Mouse (Mus musculus): ENCODE results near the gene Lipt1. TPM values are rescaled to one million over a fixed set of nuclear protein-coding genes. Genes with fewer than 3 reads are reported as not detected.
A peak's percentile ranks its signal among the peaks of the same experiment; 100 is the strongest.

The Lipt1 gene
- total and polyA plus RNA-seq, 2 experiments from 2014 or later: 5.7 to 6.8 TPM

DNA sequence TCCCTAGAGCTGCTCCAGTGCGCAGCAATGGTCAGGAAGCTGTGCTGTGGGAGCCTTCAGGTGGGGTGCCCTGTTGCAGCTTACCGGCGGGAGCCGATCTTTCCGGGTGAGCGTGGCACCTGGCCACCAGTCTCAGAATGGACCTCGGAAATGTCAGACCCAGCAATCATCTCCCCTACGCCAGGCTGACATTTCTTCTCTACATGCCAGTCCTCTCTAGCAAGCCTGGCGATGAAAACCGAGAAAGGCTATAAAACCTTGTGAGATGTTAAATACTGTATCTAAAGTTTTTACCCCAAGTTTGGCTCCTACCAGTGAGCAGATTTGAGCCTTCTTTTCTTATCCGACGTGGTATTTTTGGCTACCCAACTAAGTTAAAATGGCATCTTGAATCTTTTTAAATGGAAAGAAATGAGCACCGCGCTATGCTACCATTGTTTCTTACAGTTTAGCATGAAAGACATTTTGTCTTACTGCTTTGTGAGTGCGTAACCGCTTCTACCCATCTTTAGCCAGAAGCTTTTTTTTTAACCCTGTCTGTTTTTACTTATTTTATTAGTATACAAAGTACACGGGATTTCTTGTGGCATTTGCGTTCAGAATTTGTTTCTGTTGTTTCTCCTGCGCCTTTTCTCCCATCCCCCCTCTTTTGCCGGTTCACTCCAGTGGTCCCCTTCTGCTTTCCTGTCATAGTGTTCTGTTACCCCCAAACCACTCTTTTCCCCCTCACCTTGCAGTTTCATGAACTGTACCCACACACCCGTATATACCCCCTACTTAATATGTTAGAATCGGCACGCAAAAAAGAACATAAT is 5.9 kb upstream of the Lipt1 start:
- WGBS: 9% methylated on average over 23 of the region's 23 CpGs
- Histone ChIP-seq H3K36me3 (ENCODE audit: insufficient read depth, low read length) (no peaks in the 10 kb centered on the region), H3K27ac (ENCODE audit: low read depth, low read length) (peak overlapping the region; percentile 90), H3K9ac (replicated peaks; ENCODE audit: low read length, poor library complexity, severe bottlenecking) (peak overlapping the region; percentile 76), H3K4me3 (ENCODE audit: low read depth, low read length) (peak overlapping the region; percentile 72), H3K4me2 (ENCODE audit: low read depth, low read length, poor library complexity, severe bottlenecking) (peak overlapping the region; percentile 65), H3K4me1 (ENCODE audit: insufficient read depth, low read length) (no peaks in the 10 kb centered on the region), H3K27me3 (ENCODE audit: insufficient read depth, low read length) (0 out of 2 replicates have a peak, but pooled peaks cover 5% of the 10 kb centered on the region), H3K9me3 (ENCODE audit: low read length) (no peaks in the 10 kb centered on the region)
- DNase-seq (ENCODE audit: low spot score): peak; percentile 14
- TF ChIP-seq CTCF (IDR thresholded peaks at IDR 0.05): no peak
- no peak for ATAC-seq (ENCODE audit: low FRiP score)

DNA sequence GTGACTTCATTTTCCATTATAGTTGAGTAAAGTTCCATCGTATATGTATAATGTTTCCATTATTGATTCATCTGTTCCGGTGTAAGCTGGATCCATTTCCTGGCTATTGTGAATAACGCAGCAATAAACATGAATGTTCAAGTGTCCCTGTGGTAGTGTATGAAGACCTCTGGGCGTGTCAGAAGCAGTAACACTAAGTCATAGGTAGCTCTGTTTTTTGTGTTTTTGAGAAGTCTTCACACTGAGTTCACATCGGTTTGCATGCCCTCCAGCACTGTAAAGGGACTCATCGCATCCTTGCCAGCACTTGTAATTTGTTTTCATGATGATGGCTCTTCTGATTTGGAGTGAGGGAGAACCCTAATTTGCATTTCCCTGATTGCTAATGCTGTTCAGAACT is 5.3 kb upstream of the Lipt1 start, which contains the start of gene Tsga10:
Gene Tsga10, minus strand, starts transcription at position 144 of the 400 bp plus-strand sequence.
- H3K27ac ChIP-seq (ENCODE audit: low read depth, low read length): peak within 1 kb of the TSS; percentile 90
- H3K27me3 ChIP-seq (ENCODE audit: insufficient read depth, low read length): 0 out of 2 replicates have a peak, but pooled peaks cover 5% of the 10 kb centered on the region
- no peaks in the 10 kb centered on the region for H3K36me3 ChIP-seq (ENCODE audit: insufficient read depth, low read length)
- no peaks in the 10 kb centered on the region for H3K9me3 ChIP-seq (ENCODE audit: low read length)
- peak within 1 kb of the TSS; percentile 76 for H3K9ac ChIP-seq (replicated peaks; ENCODE audit: low read length, poor library complexity, severe bottlenecking)
- ATAC-seq (ENCODE audit: low FRiP score): no peak
- WGBS: 84% methylated on average over 6 of the region's 6 CpGs
- H3K4me2 ChIP-seq (ENCODE audit: low read depth, low read length, poor library complexity, severe bottlenecking): peak within 1 kb of the TSS; percentile 65
- DNase-seq (ENCODE audit: low spot score): no peak
- H3K4me1 ChIP-seq (ENCODE audit: insufficient read depth, low read length): no peaks in the 10 kb centered on the region
- H3K4me3 ChIP-seq (ENCODE audit: low read depth, low read length): peak within 1 kb of the TSS; percentile 72
- TF ChIP-seq CTCF (IDR thresholded peaks at IDR 0.05): no peak

DNA sequence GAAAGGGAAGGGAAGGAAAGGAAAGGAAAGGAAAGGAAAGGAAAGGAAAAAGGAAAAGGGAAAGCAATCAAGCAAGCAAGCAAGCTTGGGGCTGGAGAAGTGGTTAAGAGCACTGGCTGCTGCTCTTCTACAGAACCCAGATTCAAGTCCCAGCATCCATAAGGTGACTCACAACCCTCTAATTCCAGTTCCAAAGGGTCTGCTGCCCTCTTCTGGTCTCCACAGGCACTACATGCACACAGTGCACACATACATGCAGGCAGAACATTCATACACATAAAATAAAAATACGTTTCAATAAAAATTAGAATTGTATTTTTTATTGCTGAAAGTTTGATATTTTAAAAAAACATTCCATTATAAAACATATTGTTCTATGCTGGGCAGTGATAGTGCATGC is 4.5 kb upstream of the Lipt1 start:
- Histone ChIP-seq H3K4me2 (ENCODE audit: low read depth, low read length, poor library complexity, severe bottlenecking) (no peak overlapping the region), H3K9me3 (ENCODE audit: low read length) (no peaks in the 10 kb centered on the region), H3K36me3 (ENCODE audit: insufficient read depth, low read length) (no peaks in the 10 kb centered on the region), H3K4me3 (ENCODE audit: low read depth, low read length) (no peak overlapping the region), H3K4me1 (ENCODE audit: insufficient read depth, low read length) (0 out of 2 replicates have a peak, but pooled peaks cover 3% of the 10 kb centered on the region), H3K9ac (replicated peaks; ENCODE audit: low read length, poor library complexity, severe bottlenecking) (no peak overlapping the region), H3K27me3 (ENCODE audit: insufficient read depth, low read length) (0 out of 2 replicates have a peak, but pooled peaks cover 5% of the 10 kb centered on the region), H3K27ac (ENCODE audit: low read depth, low read length) (no peak overlapping the region)
- no peak for DNase-seq (ENCODE audit: low spot score)
- TF ChIP-seq CTCF (IDR thresholded peaks at IDR 0.05): peak; percentile 70
- ATAC-seq (ENCODE audit: low FRiP score): no peak
- WGBS: 76% methylated on average over 1 of the region's 1 CpGs

GRCm38 (mm10) chr1:37867684-37868322 is 3.7 kb upstream of the Lipt1 start:
- WGBS: 73% methylated on average over 10 of the region's 10 CpGs
- no peak overlapping the region for H3K9ac ChIP-seq (replicated peaks; ENCODE audit: low read length, poor library complexity, severe bottlenecking)
- no peaks in the 10 kb centered on the region for H3K36me3 ChIP-seq (ENCODE audit: insufficient read depth, low read length)
- DNase-seq (ENCODE audit: low spot score) (no peak), ATAC-seq (ENCODE audit: low FRiP score) (no peak)
- TF ChIP-seq CTCF (IDR thresholded peaks at IDR 0.05): no peak
- 0 out of 2 replicates have a peak, but pooled peaks cover 5% of the 10 kb centered on the region for H3K27me3 ChIP-seq (ENCODE audit: insufficient read depth, low read length)
- H3K27ac ChIP-seq (ENCODE audit: low read depth, low read length): no peak overlapping the region
- no peak overlapping the region for H3K4me3 ChIP-seq (ENCODE audit: low read depth, low read length)
- no peaks in the 10 kb centered on the region for H3K9me3 ChIP-seq (ENCODE audit: low read length)
- no peak overlapping the region for H3K4me2 ChIP-seq (ENCODE audit: low read depth, low read length, poor library complexity, severe bottlenecking)
- 0 out of 2 replicates have a peak, but pooled peaks cover 3% of the 10 kb centered on the region for H3K4me1 ChIP-seq (ENCODE audit: insufficient read depth, low read length)

DNA sequence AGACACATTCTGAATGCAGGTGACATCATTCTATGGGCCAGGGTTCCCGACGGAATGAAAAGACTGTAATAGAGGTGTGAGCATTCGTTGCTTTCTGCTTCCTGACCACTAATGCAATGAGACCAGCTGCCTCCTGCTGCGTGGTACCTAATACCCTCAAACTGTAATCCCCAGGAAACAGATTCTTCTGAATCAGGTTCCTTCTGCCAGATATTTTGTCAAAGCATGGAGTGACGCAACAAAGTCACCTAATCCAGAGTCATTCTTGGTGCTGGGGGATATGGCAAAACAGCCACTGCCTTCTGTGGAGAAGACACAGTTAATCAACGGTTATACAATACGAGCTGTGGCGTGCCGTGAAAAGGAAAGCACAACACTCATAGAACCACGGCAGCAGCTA is 2.9 kb upstream of the Lipt1 start:
- DNase-seq (ENCODE audit: low spot score) (no peak), ATAC-seq (ENCODE audit: low FRiP score) (no peak)
- Histone ChIP-seq H3K27ac (ENCODE audit: low read depth, low read length) (no peak overlapping the region), H3K36me3 (ENCODE audit: insufficient read depth, low read length) (no peaks in the 10 kb centered on the region), H3K9me3 (ENCODE audit: low read length) (no peaks in the 10 kb centered on the region), H3K4me1 (ENCODE audit: insufficient read depth, low read length) (0 out of 2 replicates have a peak, but pooled peaks cover 3% of the 10 kb centered on the region), H3K4me3 (ENCODE audit: low read depth, low read length) (no peak overlapping the region), H3K4me2 (ENCODE audit: low read depth, low read length, poor library complexity, severe bottlenecking) (no peak overlapping the region), H3K9ac (replicated peaks; ENCODE audit: low read length, poor library complexity, severe bottlenecking) (no peak overlapping the region), H3K27me3 (ENCODE audit: insufficient read depth, low read length) (0 out of 2 replicates have a peak, but pooled peaks cover 5% of the 10 kb centered on the region)
- WGBS: 67% methylated on average over 10 of the region's 10 CpGs
- no peak for TF ChIP-seq CTCF (IDR thresholded peaks at IDR 0.05)
